Mouse (Mus musculus) small intestine, adult 2 months (tissue): ENCODE results near the gene Gpr137b.
"Not testable (repeated sequence)": the region's sequence is repeated elsewhere in the genome, so short reads cannot be mapped to it uniquely, and the experiment has no call there.

Experiments
- CTCF ChIP-seq: fragments of 200-500 bp; IDR thresholded peaks from 2 replicates; pipeline ENCODE4 v1.5.1; 2012; ENCODE audit warnings: low read depth, mild to moderate bottlenecking, control low read depth, inconsistent platforms, low read length, moderate library complexity, mixed read lengths; ENCODE audit not compliant: insufficient replicate concordance, insufficient read length; ENCODE audit errors: extremely low read depth
- POLR2A ChIP-seq: fragments of 200-500 bp; IDR thresholded peaks from 2 replicates; pipeline ENCODE4 v1.6.1; 2012; ENCODE audit warnings: low read depth, mild to moderate bottlenecking, control low read depth, inconsistent platforms, low read length, moderate library complexity

DNA sequence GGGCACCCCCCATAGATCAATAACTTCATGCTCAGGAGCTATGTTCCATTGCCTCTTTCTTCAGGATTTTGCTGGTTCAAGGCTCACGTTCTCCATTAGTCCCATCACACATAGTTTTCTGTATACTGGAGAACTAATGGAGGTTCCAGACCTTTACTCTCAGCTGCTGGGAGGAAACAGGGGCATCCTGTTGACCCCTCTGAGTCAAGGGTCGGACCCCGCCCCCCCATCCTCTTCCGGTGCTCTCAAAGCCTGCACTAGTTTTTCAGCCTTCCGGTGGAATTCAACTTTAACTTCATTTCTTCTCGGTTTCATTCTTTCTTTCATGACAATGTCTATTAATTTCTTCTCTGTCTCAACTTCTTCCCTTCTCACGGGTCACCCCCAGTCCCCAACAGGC, 42.3 kb upstream of the Gpr137b start:
- TF ChIP-seq CTCF, POLR2A: not testable (repeated sequence)
